Mouse (Mus musculus) layer of hippocampus, adult 11-12 months (tissue): Measurements from ENCODE around the gene Zbtb16.

Experiments
- DNase-seq: peaks from one replicate; pipeline ENCODE4 v3.0.0; 2022; ENCODE audit warnings: low spot score

The Zbtb16 gene

GRCm38 (mm10) chr9:48707134-48707823 is 128.7 kb downstream of the Zbtb16 start:
- no peak for DNase-seq

DNA sequence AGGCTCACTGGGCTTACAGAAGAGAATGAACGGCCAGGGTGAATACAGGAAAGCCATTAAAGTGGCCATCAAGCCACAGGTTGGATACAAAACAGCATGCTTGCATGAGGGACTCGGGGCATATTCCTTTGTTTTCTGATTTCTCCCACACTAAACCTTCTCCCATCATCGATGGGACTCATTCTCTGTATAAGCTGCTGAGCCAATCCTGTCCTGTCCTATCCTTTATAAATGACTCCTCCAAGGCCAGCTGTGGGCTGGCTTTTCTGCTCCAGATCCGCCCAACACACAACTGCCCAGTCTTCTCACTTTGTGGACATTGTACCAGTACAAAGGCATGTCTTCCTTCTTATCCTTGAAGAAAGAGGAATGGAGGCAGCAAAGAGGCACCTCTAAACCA is 134.7 kb downstream of the Zbtb16 start:
- DNase-seq: no peak

DNA sequence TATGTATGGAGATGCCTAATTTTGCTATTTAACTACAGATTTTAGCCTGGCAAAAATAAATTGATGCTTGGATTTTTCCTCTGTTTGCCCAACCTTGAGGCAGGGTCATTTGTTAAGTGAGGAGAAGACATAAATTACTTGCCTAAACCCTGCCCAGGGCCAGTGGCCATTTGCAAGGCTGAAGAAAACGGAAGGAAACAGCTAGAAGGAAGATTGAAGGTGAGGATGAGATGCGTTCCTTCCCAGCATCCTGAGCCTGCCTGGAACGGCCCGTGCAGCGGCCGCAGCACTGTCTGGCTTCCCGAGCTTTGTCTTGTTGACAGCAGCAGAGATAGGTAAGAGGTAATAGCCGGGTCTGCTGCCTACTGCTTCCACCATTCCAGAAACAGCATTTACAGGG is 135.2 kb downstream of the Zbtb16 start:
- no peak for DNase-seq

DNA sequence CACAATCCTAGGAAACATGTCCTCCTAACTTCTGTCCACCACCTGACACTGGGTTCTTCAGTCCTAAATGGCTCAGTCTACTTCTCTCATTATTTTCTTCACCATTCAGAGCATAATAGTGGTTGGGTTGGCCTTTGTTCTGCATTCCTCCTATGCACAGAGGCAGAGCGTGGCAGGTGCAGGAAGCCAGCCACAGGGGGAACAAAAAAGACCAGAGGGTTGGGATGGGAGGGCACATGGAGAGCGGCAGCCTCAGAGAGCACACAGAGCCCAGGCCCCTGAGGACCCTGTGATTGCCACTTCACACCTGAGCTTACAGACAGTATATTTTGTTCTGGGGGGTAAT is 138.6 kb downstream of the Zbtb16 start:
- DNase-seq: no peak

DNA sequence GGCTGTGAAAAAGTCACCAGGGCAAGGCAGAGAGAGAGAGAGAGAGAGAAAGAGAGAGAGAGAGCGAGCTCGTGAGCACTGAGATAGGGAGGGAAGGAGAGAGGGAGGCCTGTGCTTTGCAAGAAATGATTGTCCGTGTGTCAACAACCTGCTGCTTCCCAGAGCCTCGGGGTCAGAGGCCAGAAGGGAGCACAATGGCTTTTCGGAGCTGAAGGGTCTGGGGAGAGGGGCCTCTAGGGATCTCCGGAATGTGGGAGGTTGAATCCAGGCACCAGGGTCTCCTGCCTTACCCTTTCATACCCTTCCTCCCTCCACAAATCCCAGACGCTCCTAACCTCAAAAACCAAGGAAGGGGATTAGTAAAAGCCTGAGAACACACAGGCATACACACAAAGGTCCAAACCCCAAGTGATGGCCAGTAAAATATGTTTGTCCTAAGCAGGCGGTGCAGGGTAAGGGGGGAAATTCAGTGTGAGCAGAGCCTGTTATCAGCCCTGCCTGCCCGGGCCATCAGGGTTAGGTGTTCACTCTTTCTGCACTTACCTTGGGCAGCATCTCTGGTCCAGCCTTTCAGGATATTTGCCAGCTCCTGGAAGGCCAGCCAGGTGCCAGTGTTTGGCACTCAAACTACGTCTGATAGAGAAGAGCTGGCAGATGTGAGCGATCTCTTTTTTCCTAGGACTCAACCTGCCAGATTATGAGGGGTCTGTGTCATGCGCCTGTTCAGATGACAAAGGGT is 139.1 kb downstream of the Zbtb16 start:
- no peak for DNase-seq

GRCm38 (mm10) chr9:48696330-48696729 is 139.7 kb downstream of the Zbtb16 start:
- no peak for DNase-seq

GRCm38 (mm10) chr9:48695796-48696195 is 140.2 kb downstream of the Zbtb16 start:
- DNase-seq: no peak

DNA sequence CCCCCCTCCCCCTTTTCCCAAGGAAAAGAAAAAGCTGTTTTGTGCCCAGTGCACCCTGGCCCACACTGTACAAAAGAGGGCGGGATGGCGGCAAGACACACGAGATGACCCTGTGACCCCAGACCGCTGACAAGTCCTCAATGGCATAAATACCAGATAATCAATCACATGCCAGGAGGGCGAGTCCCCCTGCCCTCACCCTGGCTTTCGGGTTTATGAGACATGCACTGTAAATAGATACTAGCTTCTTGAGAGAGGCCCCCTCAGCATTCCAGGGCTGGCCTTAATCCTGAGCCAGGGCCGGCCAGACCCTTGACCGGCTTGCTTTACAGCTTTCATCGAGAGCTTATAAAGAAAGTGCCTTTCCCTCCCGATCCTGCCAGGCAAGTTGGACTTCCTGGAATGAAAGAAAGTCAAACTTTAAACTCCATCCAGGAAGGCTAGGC is 141.4 kb downstream of the Zbtb16 start:
- no peak for DNase-seq

DNA sequence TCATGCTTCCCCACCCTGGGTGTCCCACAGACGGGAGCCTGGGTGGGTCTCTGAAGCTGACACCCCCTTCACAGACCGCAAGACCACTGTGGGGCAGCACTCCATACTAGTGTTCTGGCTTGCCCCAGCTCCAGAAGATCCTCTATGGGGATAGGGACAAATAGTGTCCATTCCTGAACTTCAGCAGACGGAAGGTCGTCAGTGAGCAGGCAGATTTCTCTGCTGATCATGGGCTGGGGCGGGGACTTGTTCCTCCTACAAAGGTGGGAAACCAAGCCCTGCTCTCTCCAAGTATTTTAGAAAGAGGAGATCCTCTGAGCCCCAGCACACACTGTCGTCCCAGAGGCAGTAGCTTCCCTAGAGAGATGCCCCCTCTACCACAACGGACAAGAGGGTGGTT is 142.3 kb downstream of the Zbtb16 start:
- DNase-seq: no peak

GRCm38 (mm10) chr9:48689718-48689980 is 146.4 kb downstream of the Zbtb16 start:
- DNase-seq: no peak

- DNase-seq: no peak
These were observed 146.9 kb downstream of the Zbtb16 start for GRCm38 (mm10) chr9:48688859-48689717.

GRCm38 (mm10) chr9:48687891-48688290 is 148.1 kb downstream of the Zbtb16 start:
- DNase-seq: no peak

- no peak for DNase-seq
These were observed 150.3 kb downstream of the Zbtb16 start for GRCm38 (mm10) chr9:48685721-48686120.

DNA sequence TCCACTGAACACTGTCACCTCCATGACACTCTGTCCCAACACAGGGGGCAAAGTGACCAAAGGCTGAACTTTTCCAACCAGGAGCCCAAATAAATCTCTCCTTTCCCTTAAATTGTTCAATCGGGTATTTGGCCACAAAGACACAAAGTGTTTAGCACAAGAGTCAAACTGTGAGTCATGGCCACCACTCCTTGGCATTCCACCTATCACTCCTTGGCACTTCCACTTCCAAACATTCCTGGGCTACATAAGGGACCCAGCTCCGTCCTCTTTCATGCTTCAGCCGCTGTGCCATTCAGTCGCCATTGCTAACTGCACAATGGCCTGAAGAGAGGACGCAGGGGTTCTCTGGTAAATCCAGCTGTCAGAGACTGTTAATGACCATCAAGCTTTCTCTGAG is 151.9 kb downstream of the Zbtb16 start:
- DNase-seq: no peak

- DNase-seq: no peak
These were observed 154.8 kb downstream of the Zbtb16 start for GRCm38 (mm10) chr9:48681193-48681592.

GRCm38 (mm10) chr9:48678426-48679358 is 157.3 kb downstream of the Zbtb16 start:
- DNase-seq: peak; percentile 52

GRCm38 (mm10) chr9:48675151-48675790 is 160.8 kb downstream of the Zbtb16 start:
- peak; percentile 67 for DNase-seq

DNA sequence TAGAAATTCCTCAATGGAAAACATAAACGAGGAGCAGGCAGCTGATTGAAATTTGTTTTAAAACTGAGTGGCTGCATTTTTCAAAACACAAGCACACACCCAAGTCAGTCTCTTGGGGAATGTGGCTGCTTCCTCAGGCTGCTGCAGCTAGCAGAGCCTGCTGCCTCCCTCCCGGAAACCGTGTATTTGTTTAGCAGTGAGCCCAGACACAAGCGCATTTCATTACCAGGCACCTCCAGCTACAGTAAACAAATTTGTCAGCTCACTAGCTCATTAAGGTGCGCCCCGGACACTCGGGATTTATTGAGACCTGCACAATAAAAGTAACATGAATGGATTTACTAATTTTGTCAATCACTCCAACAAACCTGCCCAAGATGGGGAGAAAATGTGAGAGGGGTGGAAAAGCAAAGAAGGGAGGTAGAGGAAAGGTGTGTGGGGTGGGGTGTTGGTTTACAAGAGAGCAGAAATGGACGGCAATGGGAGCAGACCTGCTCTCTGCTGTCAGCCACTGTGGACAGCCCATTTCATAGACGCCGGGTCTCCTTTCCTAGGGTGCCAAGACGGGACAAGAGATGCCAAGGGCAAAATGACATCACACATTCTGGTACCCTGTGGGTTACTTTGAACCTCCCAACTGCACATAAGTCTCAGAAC is 161.5 kb downstream of the Zbtb16 start:
- DNase-seq: no peak

DNA sequence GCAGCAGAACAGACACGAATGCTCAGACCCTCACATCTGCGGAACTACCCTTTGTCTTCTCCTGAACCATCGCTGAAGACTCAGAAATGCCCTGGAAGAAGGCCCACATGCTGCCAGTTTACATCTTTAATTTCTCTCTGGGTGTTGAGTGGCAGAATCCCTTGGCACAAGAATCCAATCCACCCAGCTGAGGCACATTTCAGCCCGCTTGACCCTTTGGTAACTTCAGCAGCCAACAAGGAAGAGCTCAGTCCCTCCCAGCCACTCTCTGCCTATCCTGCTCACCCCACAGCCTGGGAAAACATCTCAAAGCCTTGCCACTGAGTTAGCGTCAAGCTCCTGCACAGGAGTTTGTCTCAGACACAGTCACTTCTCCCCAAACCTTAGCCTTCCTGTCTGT is 162.2 kb downstream of the Zbtb16 start:
- DNase-seq: no peak

DNA sequence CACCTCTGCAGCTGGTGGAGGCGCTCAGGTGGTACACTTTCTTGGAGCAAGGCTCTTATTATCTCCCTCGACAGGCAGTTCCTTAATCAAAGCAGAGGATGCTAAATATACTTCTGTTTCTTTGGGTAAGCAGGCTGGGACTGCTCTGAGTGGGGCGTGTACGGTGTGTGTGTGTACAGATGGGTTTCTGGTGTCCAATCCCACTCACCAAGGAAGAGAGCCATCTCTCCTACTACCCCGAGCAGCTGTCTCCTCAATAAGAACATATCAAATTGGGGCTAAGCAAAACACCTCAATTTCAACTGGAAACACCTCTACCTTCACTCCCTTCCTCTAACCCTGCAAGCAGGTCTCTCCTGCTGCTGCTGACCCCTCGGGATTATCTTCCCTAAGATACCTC is 162.8 kb downstream of the Zbtb16 start:
- no peak for DNase-seq

- DNase-seq: no peak
These were observed 164.2 kb downstream of the Zbtb16 start for GRCm38 (mm10) chr9:48671841-48672240.
